Mouse (Mus musculus) heart, adult 2 months (tissue): ENCODE data around the gene Fam117a.

Experiments
- CTCF ChIP-seq: fragments of 200-600 bp; IDR thresholded peaks from 2 replicates; pipeline ENCODE4 v1.8.1; 2022; ENCODE audit warnings: antibody characterized with exemption, mild to moderate bottlenecking, moderate library complexity
- EP300 ChIP-seq: fragments of 200-500 bp; IDR thresholded peaks from 2 replicates; pipeline ENCODE4 v1.6.1; 2011; ENCODE audit warnings: low read depth, low read length, control low read depth; ENCODE audit not compliant: insufficient read depth
- POLR2A ChIP-seq: fragments of 200-500 bp; IDR thresholded peaks from 2 replicates; pipeline ENCODE4 v1.6.1; 2011; ENCODE audit warnings: mild to moderate bottlenecking, low read depth, low read length, control low read depth; ENCODE audit not compliant: insufficient read depth

- TF ChIP-seq POLR2A (no peak), CTCF (no peak), EP300 (no peak)
These were observed 3.6 kb upstream of the Fam117a start for GRCm38 (mm10) chr11:95333209-95333608.
